Mouse (Mus musculus) embryonic facial prominence, embryonic 12.5 days (tissue): ENCODE results near the gene Eef1akmt2. TPM values are rescaled to one million over a fixed set of nuclear protein-coding genes. Genes with fewer than 3 reads are reported as not detected.

ENCODE experiments used
- ATAC-seq: fragments of 200-750 bp; cut with Nextera tagmentation; 2 replicates; pipeline ENCODE4 v1.8.0; 2017; ENCODE audit not compliant: insufficient number of reproducible peaks, insufficient read depth, low FRiP score, low TSS enrichment
- H3K27ac ChIP-seq: fragments of 300-500 bp; sonication (generic); 2 replicates; pipeline ENCODE4 v1.5.1; 2016; ENCODE audit warnings: mild to moderate bottlenecking
- H3K27me3 ChIP-seq: fragments of 300-500 bp; sonication (generic); 2 replicates; pipeline ENCODE4 v1.6.1; 2016; ENCODE audit warnings: mild to moderate bottlenecking, moderate library complexity
- H3K36me3 ChIP-seq: fragments of 300-500 bp; sonication (generic); 2 replicates; pipeline ENCODE4 v1.6.1; 2016; ENCODE audit warnings: mild to moderate bottlenecking
- H3K4me1 ChIP-seq: fragments of 300-500 bp; sonication (generic); 2 replicates; pipeline ENCODE4 v1.6.1; 2016
- H3K4me2 ChIP-seq: fragments of 300-500 bp; sonication (generic); replicated peaks from 2 replicates; pipeline ENCODE4 v1.6.1; 2016; ENCODE audit warnings: mild to moderate bottlenecking, moderate library complexity
- H3K4me3 ChIP-seq: fragments of 300-500 bp; sonication (generic); 2 replicates; pipeline ENCODE4 v1.5.1; 2016; ENCODE audit warnings: mild to moderate bottlenecking
- H3K9ac ChIP-seq: fragments of 300-500 bp; sonication (generic); 2 replicates; pipeline ENCODE4 v1.6.1; 2016; ENCODE audit warnings: mild to moderate bottlenecking, moderate library complexity
- H3K9me3 ChIP-seq: fragments of 300-500 bp; sonication (generic); 2 replicates; pipeline ENCODE4 v1.6.1; 2016; ENCODE audit warnings: mild to moderate bottlenecking, moderate library complexity
- WGBS: fragments of 180-500 bp; shearing (Covaris S2); methylation state at CpG from one replicate; pipeline ENCODE4 v1.1.7; 2016; 5-methylcytosine and 5-hydroxymethylcytosine counted together
- polyA plus RNA-seq: library from polyadenylated mRNA; unstranded; fragments of >200 nt; fragmentation: Nextera tagmentation; extraction: Ambion mirVana; gene quantifications from 2 replicates; pipeline ENCODE4 v1.2.1, GENCODE M21; 2016

Gene Eef1akmt2
- polyA plus RNA-seq, 1 experiment from 2014 or later: 79.1 TPM

DNA sequence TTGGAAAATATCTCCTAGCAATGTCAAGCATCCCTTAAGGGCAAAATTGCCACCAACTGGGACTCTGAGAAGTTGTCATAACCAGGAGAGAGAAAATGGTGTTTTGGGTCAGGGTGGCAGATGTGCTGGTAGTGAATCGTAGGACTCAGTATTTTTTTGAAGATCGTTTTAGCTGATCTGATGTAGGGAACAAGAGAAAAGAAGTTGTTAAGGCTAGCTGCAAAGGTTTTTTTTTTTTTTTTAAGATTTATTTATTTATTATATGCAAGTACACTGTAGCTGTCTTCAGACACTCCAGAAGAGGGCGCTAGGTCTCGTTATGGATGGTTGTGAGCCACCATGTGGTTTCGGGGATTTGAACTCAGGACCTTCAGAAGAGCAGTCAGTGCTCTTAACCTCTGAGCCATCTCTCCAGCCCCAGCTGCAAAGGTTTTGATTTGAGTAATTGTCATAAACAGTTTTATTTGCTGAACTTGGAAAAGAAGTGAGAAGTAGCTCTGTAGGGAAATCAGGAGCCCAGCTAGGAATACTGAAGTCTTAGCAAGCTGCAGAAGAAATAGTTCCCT is 5.7 kb upstream of the Eef1akmt2 start:
- Histone ChIP-seq H3K27ac (no peak overlapping the region), H3K9ac (no peak overlapping the region), H3K9me3 (no peaks in the 10 kb centered on the region), H3K27me3 (no peaks in the 10 kb centered on the region), H3K4me2 (no peak overlapping the region), H3K36me3 (no peaks in the 10 kb centered on the region), H3K4me1 (peaks cover 9% of the 10 kb centered on the region; the same call in 1 of the 2 replicates), H3K4me3 (no peak overlapping the region)
- WGBS: 64% methylated on average over 5 of the region's 5 CpGs
- no peak for ATAC-seq

- no peaks in the 10 kb centered on the region for H3K9me3 ChIP-seq
- H3K4me2 ChIP-seq: no peak overlapping the region
- H3K4me1 ChIP-seq: peaks cover 9% of the 10 kb centered on the region; the same call in 1 of the 2 replicates
- no peak overlapping the region for H3K9ac ChIP-seq
- H3K4me3 ChIP-seq: no peak overlapping the region
- no peaks in the 10 kb centered on the region for H3K27me3 ChIP-seq
- H3K36me3 ChIP-seq: no peaks in the 10 kb centered on the region
- 95% methylated on average over 1 of the region's 1 CpGs for WGBS
- no peak overlapping the region for H3K27ac ChIP-seq
- no peak for ATAC-seq
Observed at GRCm38 (mm10) chr7:132856083-132856482, 3.6 kb upstream of the Eef1akmt2 start.

- no peak for ATAC-seq
- H3K4me3 ChIP-seq: no peak overlapping the region
- no peak overlapping the region for H3K9ac ChIP-seq
- H3K9me3 ChIP-seq: no peaks in the 10 kb centered on the region
- H3K4me1 ChIP-seq: 0 out of 2 replicates have a peak, but pooled peaks cover 3% of the 10 kb centered on the region
- H3K27me3 ChIP-seq: no peaks in the 10 kb centered on the region
- H3K27ac ChIP-seq: no peak overlapping the region
- WGBS: 74% methylated on average over 4 of the region's 4 CpGs
- H3K36me3 ChIP-seq: peaks cover 10% of the 10 kb centered on the region
- no peak overlapping the region for H3K4me2 ChIP-seq
Observed at GRCm38 (mm10) chr7:132853946-132854345, 1.5 kb upstream of the Eef1akmt2 start.

DNA sequence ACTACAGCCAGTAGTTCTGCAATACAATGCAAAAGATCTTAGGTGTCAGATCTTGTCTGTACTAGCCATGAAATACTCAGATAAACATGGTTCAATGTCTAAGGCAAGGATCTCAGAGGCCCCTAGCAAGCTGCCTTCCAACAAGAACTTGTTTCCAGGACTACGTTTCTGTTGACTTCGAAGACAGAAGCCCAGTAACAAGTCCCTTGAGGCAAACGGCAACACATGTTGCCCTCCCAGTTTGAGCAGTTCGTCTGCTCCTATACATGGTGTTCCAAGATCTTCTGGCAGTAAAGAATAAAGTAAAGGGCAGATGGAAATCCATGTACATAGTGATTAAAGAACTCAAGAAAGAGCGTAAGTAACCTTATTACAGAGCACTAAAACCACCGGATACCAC is 888 bp upstream of the Eef1akmt2 start:
- no peak overlapping the region for H3K27ac ChIP-seq
- WGBS: 72% methylated on average over 6 of the region's 6 CpGs
- no peak for ATAC-seq

GRCm38 (mm10) chr7:132843152-132843551 is 9.3 kb downstream of the Eef1akmt2 start:
- H3K4me1 ChIP-seq: no peaks in the 10 kb centered on the region
- 93% methylated on average over 3 of the region's 3 CpGs for WGBS
- no peak overlapping the region for H3K9ac ChIP-seq
- no peak overlapping the region for H3K4me3 ChIP-seq
- no peaks in the 10 kb centered on the region for H3K27me3 ChIP-seq
- H3K4me2 ChIP-seq: no peak overlapping the region
- H3K27ac ChIP-seq: no peak overlapping the region
- peaks cover 25% of the 10 kb centered on the region for H3K36me3 ChIP-seq
- no peaks in the 10 kb centered on the region for H3K9me3 ChIP-seq
- no peak for ATAC-seq

More for the DNA sequence above, 888 bp upstream of the Eef1akmt2 start:
- Histone ChIP-seq H3K27me3 (no peaks in the 10 kb centered on the region), H3K4me3 (no peak overlapping the region), H3K36me3 (peaks cover 14% of the 10 kb centered on the region), H3K4me2 (no peak overlapping the region), H3K9ac (no peak overlapping the region), H3K9me3 (no peaks in the 10 kb centered on the region), H3K4me1 (no peaks in the 10 kb centered on the region)

DNA sequence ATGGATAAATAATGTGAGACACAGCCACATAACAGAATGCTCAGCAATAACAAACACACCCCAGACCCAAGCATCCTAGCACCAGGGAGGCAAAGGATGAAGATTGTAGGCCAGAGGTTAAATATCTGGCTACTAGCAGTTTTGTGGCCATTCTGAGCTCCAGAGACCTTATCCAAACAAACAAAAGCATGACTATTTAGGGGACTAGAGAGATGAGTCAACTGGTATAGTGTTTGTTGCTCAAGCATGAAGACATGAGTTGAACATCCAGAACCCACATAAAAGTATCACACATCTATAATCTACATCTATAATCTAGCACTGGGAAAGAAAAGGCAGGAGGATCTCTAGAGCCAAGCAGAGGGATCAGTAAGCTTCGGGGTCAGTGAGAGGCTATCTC is 10.0 kb downstream of the Eef1akmt2 start:
- H3K27me3 ChIP-seq: no peaks in the 10 kb centered on the region
- H3K9me3 ChIP-seq: no peaks in the 10 kb centered on the region
- no peak overlapping the region for H3K27ac ChIP-seq
- H3K4me3 ChIP-seq: no peak overlapping the region
- 76% methylated on average over 1 of the region's 1 CpGs for WGBS
- H3K36me3 ChIP-seq: peaks cover 18% of the 10 kb centered on the region
- H3K4me2 ChIP-seq: no peak overlapping the region
- H3K9ac ChIP-seq: no peak overlapping the region
- H3K4me1 ChIP-seq: no peaks in the 10 kb centered on the region
- ATAC-seq: no peak

DNA sequence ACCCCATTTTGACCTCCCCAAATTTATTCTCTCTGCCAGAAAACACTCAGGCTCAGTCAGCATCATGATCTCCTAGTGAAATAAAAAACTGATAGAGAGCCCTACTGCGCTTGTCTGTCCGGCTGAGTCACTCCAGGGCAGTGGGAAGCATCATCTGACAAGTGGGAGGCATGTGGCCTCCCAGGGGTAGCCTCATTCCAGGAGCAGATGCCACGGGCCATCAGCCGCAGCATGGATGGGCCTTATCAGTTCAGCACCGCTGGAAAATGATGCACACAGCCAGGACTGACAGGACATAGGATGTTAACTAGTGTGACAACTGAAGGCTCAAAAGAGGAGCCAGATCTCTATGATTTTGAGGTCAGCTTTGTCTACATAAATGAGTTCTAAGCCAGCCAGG is 11.2 kb downstream of the Eef1akmt2 start:
- Histone ChIP-seq H3K36me3 (peaks cover 15% of the 10 kb centered on the region), H3K4me2 (no peak overlapping the region), H3K9me3 (no peaks in the 10 kb centered on the region), H3K4me3 (no peak overlapping the region), H3K27me3 (no peaks in the 10 kb centered on the region), H3K27ac (no peak overlapping the region), H3K4me1 (no peaks in the 10 kb centered on the region), H3K9ac (no peak overlapping the region)
- ATAC-seq: no peak
- 79% methylated on average over 5 of the region's 5 CpGs for WGBS

DNA sequence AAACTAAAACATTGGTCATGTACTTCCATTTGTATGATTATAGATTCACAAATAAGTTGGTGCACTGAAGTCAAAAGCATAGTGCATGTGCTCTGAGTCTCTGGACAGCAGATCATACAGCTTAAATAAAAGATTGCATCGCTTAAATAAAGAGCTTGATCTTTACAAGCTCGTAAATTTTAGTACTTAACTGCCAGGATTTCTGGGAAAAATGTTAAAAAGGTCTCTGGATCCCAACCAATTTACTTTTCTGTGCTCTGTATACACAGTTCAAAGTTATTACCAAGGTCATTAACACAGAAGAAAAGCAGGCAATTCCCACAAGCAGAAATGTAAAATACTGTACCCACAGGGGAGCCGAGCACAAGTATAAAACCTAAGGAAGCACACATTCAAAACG is 21.5 kb downstream of the Eef1akmt2 start:
- WGBS: 80% methylated on average over 4 of the region's 4 CpGs
- Histone ChIP-seq H3K9me3 (no peaks in the 10 kb centered on the region), H3K27ac (no peak overlapping the region), H3K4me1 (no peaks in the 10 kb centered on the region), H3K9ac (no peak overlapping the region), H3K36me3 (peaks cover 42% of the 10 kb centered on the region), H3K4me2 (no peak overlapping the region), H3K27me3 (no peaks in the 10 kb centered on the region), H3K4me3 (no peak overlapping the region)
- no peak for ATAC-seq

DNA sequence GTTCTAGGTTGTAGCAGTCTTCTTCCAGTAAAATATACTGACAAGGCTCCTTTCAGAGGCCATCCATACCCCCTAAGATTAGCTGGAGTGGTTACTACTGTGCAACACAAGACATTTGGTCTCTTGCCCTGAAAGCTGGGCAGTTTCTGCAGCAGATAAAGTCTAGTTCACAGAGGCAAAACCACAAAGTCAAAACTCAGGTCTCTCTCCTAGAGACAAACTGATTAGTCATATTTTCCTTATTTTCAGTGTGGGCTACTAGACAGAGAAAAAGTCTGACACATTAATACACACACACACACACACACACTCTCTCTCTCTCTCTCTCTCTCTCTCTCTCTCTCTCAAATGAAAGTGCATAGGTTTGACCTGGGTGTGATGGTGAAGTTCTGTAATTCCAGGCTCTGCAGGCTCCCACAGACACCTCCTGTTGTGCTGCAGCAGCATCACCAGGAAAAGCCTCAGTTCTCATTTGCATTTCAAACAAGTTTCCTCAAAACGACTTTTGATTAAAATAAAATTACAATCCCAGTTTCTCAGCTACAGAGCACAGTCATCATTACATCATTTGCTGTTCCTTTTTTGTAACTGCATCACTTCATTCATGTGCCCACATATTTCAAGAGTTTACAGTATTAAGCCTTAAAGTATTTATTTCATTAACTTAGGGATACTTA is 28.0 kb downstream of the Eef1akmt2 start:
- Histone ChIP-seq H3K4me2 (no peak overlapping the region), H3K9ac (no peak overlapping the region), H3K4me1 (no peaks in the 10 kb centered on the region), H3K4me3 (no peak overlapping the region), H3K27me3 (no peaks in the 10 kb centered on the region), H3K9me3 (no peaks in the 10 kb centered on the region), H3K27ac (no peak overlapping the region), H3K36me3 (peaks cover 28% of the 10 kb centered on the region)
- no peak for ATAC-seq
- 22% methylated on average over 1 of the region's 1 CpGs for WGBS

GRCm38 (mm10) chr7:132823832-132824231 is 28.6 kb downstream of the Eef1akmt2 start:
- H3K4me2 ChIP-seq: no peak overlapping the region
- no peak overlapping the region for H3K9ac ChIP-seq
- no peak overlapping the region for H3K27ac ChIP-seq
- no peaks in the 10 kb centered on the region for H3K4me1 ChIP-seq
- peaks cover 28% of the 10 kb centered on the region for H3K36me3 ChIP-seq
- H3K9me3 ChIP-seq: no peaks in the 10 kb centered on the region
- ATAC-seq: no peak
- H3K4me3 ChIP-seq: no peak overlapping the region
- H3K27me3 ChIP-seq: no peaks in the 10 kb centered on the region

- Histone ChIP-seq H3K4me3 (no peak overlapping the region), H3K4me2 (no peak overlapping the region), H3K9ac (no peak overlapping the region), H3K27ac (no peak overlapping the region), H3K27me3 (no peaks in the 10 kb centered on the region), H3K36me3 (peaks cover 11% of the 10 kb centered on the region; the same call in 1 of the 2 replicates), H3K9me3 (no peaks in the 10 kb centered on the region), H3K4me1 (peaks cover 5% of the 10 kb centered on the region)
- WGBS: 81% methylated on average over 3 of the region's 3 CpGs
- no peak for ATAC-seq
Observed at GRCm38 (mm10) chr7:132820692-132821091, 31.8 kb downstream of the Eef1akmt2 start.

- H3K36me3 ChIP-seq: peaks cover 6% of the 10 kb centered on the region; the same call in 1 of the 2 replicates
- peaks cover 22% of the 10 kb centered on the region for H3K4me1 ChIP-seq
- 93% methylated on average over 6 of the region's 6 CpGs for WGBS
- H3K9me3 ChIP-seq: no peaks in the 10 kb centered on the region
- H3K27ac ChIP-seq: no peak overlapping the region
- no peaks in the 10 kb centered on the region for H3K27me3 ChIP-seq
- no peak overlapping the region for H3K4me2 ChIP-seq
- no peak overlapping the region for H3K9ac ChIP-seq
- H3K4me3 ChIP-seq: no peak overlapping the region
- no peak for ATAC-seq
Observed at GRCm38 (mm10) chr7:132817056-132817455, 35.4 kb downstream of the Eef1akmt2 start.
